Mouse (Mus musculus) limb, embryonic 14.5 days (tissue): ENCODE measurements at regions not wholly inside any gene's neighbourhood (a gene's known extent, or its start where the extent isn't known, plus 50 kb on each side); places are given as distances from the start of the nearest gene placed in this dataset.

Experiments
- ATAC-seq: fragments of 200-750 bp; cut with Nextera tagmentation; 2 replicates; pipeline ENCODE4 v1.8.0; 2017; ENCODE audit warnings: low read depth, moderate number of reproducible peaks, moderate TSS enrichment; ENCODE audit not compliant: low FRiP score
- DNase-seq: peaks from one replicate; pipeline ENCODE4 v3.0.0-alpha.2; 2015; ENCODE audit warnings: low spot score
- H3K27ac ChIP-seq: fragments of 300-500 bp; sonication (generic); replicated peaks from 2 replicates; pipeline ENCODE4 v1.5.1; 2014; ENCODE audit warnings: low read depth, mild to moderate bottlenecking, low read length, moderate library complexity, mixed read lengths
- H3K27me3 ChIP-seq: fragments of 300-500 bp; sonication (generic); 2 replicates; pipeline ENCODE4 v1.6.1; 2014; ENCODE audit warnings: low read length, mixed read lengths; ENCODE audit not compliant: control insufficient read depth, insufficient read depth
- H3K36me3 ChIP-seq: fragments of 300-500 bp; sonication (generic); 2 replicates; pipeline ENCODE4 v1.6.1; 2014; ENCODE audit warnings: mild to moderate bottlenecking, low read length, moderate library complexity, mixed read lengths; ENCODE audit not compliant: control insufficient read depth, insufficient read depth
- H3K4me1 ChIP-seq: fragments of 300-500 bp; sonication (generic); 2 replicates; pipeline ENCODE4 v1.6.1; 2014; ENCODE audit warnings: antibody characterized with exemption, low read length, mixed read lengths; ENCODE audit not compliant: control insufficient read depth, insufficient read depth
- H3K4me2 ChIP-seq: fragments of 300-500 bp; sonication (generic); replicated peaks from 2 replicates; pipeline ENCODE4 v1.6.1; 2014; ENCODE audit warnings: low read depth, mild to moderate bottlenecking, low read length, moderate library complexity; ENCODE audit not compliant: severe bottlenecking
- H3K4me3 ChIP-seq: fragments of 300-500 bp; sonication (generic); replicated peaks from 2 replicates; pipeline ENCODE4 v1.5.1; 2014; ENCODE audit warnings: low read length
- H3K9ac ChIP-seq: fragments of 300-500 bp; sonication (generic); 2 replicates; pipeline ENCODE4 v1.6.1; 2014; ENCODE audit warnings: mild to moderate bottlenecking, low read depth, low read length, moderate library complexity; ENCODE audit not compliant: severe bottlenecking
- H3K9me3 ChIP-seq: fragments of 300-500 bp; sonication (generic); 2 replicates; pipeline ENCODE4 v1.6.1; 2016; ENCODE audit warnings: low read length; ENCODE audit not compliant: control insufficient read depth
- POLR2A ChIP-seq: fragments of 200-500 bp; IDR thresholded peaks from 2 replicates; pipeline ENCODE4 v1.8.0; 2012; ENCODE audit warnings: inconsistent platforms, mild to moderate bottlenecking, moderate library complexity, borderline replicate concordance; ENCODE audit not compliant: insufficient read depth, insufficient read length; ENCODE audit errors: extremely low read depth
- WGBS: fragments of 180-500 bp; shearing (Covaris S2); extraction: QIAGEN DNeasy Blood & Tissue Kit; methylation state at CpG from one replicate; pipeline ENCODE4 v1.1.7; 2014; 5-methylcytosine and 5-hydroxymethylcytosine counted together

DNA sequence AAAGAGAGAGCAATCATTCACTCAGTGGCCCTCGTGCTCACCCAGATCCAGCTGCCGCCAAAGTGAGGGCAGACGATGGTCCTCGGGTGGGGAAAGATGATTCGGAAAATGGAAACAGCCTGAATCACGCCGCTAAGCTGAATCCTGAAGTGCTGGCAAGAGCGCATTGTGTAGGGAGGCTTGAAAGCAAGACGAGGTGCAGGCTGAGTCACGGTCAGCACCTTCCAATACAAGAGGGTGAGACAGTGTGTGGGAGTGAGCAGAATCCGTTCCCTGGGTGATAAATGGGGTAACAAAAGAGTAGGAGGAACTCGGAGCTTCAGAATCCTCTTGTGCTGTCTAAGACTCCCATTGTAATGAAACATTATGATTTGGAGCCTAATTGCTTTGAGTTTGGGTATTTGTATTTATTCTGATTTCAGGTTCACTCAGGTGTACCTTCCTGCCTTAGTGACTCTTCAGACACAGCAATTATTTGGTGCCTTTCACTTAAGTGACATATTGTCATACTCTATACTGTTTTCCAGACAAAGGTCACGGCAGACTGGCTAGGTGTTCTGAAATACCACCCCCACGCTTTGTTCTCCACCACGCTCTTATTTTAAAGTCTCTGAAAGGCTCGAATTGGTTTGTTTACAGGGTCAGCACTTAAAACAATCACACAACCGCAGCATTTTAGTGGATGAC lies 70.0 kb downstream of the Mbip start:
- 63% methylated on average over 17 of the region's 17 CpGs for WGBS
- H3K4me1 ChIP-seq = no peaks in the 10 kb centered on the region
- no peaks in the 10 kb centered on the region for H3K36me3 ChIP-seq
- DNase-seq (no peak), ATAC-seq (no peak)
- no peaks in the 10 kb centered on the region for H3K9me3 ChIP-seq
- no peak overlapping the region for H3K4me3 ChIP-seq
- TF ChIP-seq POLR2A = no peak
- no peaks in the 10 kb centered on the region for H3K27me3 ChIP-seq
- H3K4me2 ChIP-seq = no peak overlapping the region
- no peak overlapping the region for H3K9ac ChIP-seq
- H3K27ac ChIP-seq = no peak overlapping the region

DNA sequence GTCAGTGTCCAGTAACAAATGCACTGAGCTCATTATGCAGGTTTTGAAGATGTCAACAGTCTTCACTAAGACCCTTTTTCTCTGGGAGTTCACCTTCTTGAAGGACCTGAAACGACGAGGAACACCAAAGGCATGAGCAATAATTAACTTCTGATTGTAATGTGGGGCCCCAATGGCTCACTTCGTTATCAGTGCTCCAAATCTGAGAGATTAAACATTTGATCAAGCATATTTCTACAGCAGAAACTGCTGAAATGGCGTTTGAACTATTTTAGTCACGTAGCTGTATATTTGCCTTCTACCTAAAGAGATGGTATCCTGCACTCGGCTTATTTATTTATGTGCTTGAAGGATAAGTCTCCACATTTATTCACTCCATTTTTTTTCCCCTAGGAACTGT lies 80.6 kb downstream of the Mbip start:
- TF ChIP-seq POLR2A = no peak

DNA sequence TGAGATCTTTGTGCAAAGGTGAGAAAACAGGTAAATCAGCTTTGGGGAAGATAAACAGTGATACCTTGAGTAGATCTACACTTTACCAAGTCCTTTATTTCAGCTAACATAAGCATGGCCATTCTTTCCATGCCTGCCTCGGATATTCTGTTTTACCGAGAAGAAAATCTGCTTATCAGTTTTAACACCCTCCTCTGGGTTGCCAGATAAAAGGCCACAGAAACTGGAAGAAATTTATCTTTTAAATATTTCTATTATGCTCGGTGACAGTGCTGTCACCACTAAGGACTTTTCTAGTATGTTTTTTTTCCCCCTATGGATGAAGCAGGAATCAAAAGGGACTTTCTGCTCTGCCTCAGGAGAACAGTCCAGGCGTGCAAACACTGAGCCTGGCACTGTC lies 84.2 kb downstream of the Mbip start:
- WGBS = 87% methylated on average over 4 of the region's 4 CpGs

More for the DNA sequence above, 80.6 kb downstream of the Mbip start:
- ATAC-seq (no peak), DNase-seq (no peak)
- H3K4me2 ChIP-seq = no peak overlapping the region
- 73% methylated on average over 6 of the region's 6 CpGs for WGBS
- no peaks in the 10 kb centered on the region for H3K36me3 ChIP-seq
- no peak overlapping the region for H3K4me3 ChIP-seq
- no peaks in the 10 kb centered on the region for H3K9me3 ChIP-seq
- no peaks in the 10 kb centered on the region for H3K27me3 ChIP-seq
- no peaks in the 10 kb centered on the region for H3K4me1 ChIP-seq
- no peak overlapping the region for H3K9ac ChIP-seq
- H3K27ac ChIP-seq = no peak overlapping the region

DNA sequence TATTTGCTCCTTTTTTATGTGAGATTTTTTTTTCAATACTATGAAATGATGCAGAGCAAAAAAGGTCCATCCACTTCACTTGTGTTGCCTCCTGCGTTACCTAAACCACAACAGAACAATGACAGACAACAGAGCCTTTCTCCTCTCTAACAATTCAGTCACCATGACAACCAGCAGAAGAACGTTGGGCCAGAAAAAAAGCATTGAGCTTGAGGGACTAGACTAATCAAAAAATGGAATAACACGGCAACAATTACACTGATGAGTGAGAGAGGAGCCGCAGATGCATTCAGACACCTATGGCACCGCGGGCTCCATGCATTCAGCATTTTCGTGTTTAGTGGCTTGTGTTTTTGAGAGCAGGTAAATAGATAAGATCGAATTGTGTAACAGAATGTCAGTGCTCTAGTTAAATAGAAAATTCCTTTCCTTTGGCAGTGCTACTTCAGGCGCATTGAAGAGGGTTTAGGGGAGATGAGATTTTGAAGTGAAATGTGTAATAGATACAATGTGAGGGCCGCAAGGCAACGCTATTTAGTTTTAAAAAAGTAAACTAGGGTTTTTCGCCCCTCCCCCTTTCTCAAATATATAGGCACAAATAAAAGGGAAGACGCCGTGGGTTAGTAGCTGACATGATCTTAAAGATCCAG lies 87.2 kb downstream of the Mbip start:
- no peak overlapping the region for H3K4me2 ChIP-seq
- no peak for ATAC-seq
- H3K4me3 ChIP-seq = no peak overlapping the region
- no peaks in the 10 kb centered on the region for H3K36me3 ChIP-seq
- no peaks in the 10 kb centered on the region for H3K27me3 ChIP-seq
- H3K9ac ChIP-seq = no peak overlapping the region
- no peaks in the 10 kb centered on the region for H3K9me3 ChIP-seq
- no peak overlapping the region for H3K27ac ChIP-seq
- TF ChIP-seq POLR2A = no peak
- no peaks in the 10 kb centered on the region for H3K4me1 ChIP-seq
- WGBS = 86% methylated on average over 14 of the region's 14 CpGs
- no peak for DNase-seq

More for the DNA sequence above, 84.2 kb downstream of the Mbip start:
- Histone ChIP-seq H3K4me3 (no peak overlapping the region), H3K4me1 (no peaks in the 10 kb centered on the region), H3K4me2 (no peak overlapping the region), H3K9ac (no peak overlapping the region), H3K27me3 (no peaks in the 10 kb centered on the region), H3K36me3 (no peaks in the 10 kb centered on the region), H3K9me3 (no peaks in the 10 kb centered on the region), H3K27ac (no peak overlapping the region)
- TF ChIP-seq POLR2A = no peak
- DNase-seq (no peak), ATAC-seq (no peak)

DNA sequence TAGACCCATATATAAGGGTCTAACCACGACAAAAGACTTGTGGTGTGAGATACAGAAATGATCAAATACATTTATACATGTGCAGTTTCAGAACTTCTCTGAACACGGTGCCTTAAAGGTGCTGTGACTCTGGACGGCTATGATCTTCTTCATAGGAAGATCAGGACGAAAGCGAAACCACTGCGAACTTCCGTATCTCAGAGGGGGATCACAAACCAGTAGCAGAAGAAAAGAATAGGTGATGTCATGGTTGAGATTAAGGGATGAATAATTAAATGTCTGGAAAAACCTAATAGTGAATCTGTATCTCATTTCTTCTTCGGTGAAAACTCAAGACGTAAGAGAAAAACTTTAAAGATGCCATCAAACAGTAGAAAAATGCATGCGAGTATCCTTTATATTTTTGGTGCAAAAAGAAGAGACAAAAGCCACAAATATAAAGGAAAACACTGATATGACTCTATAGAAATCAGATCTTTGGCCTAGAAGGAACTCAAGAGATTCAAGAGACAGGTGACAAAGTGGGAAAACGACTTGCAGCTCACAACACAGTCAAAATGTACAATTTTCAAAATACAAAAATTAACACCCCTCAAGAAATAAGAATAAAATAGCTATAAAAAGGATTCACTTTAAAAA lies 89.3 kb downstream of the Mbip start:
- Histone ChIP-seq H3K27ac (no peak overlapping the region), H3K4me3 (no peak overlapping the region), H3K27me3 (no peaks in the 10 kb centered on the region), H3K36me3 (no peaks in the 10 kb centered on the region), H3K9ac (no peak overlapping the region), H3K4me2 (no peak overlapping the region), H3K9me3 (no peaks in the 10 kb centered on the region), H3K4me1 (no peaks in the 10 kb centered on the region)
- TF ChIP-seq POLR2A = no peak
- ATAC-seq = no peak
- no peak for DNase-seq
- 91% methylated on average over 11 of the region's 11 CpGs for WGBS
